Mouse (Mus musculus): Measurements from ENCODE around the gene Abcc8.

Abcc8 gene

DNA sequence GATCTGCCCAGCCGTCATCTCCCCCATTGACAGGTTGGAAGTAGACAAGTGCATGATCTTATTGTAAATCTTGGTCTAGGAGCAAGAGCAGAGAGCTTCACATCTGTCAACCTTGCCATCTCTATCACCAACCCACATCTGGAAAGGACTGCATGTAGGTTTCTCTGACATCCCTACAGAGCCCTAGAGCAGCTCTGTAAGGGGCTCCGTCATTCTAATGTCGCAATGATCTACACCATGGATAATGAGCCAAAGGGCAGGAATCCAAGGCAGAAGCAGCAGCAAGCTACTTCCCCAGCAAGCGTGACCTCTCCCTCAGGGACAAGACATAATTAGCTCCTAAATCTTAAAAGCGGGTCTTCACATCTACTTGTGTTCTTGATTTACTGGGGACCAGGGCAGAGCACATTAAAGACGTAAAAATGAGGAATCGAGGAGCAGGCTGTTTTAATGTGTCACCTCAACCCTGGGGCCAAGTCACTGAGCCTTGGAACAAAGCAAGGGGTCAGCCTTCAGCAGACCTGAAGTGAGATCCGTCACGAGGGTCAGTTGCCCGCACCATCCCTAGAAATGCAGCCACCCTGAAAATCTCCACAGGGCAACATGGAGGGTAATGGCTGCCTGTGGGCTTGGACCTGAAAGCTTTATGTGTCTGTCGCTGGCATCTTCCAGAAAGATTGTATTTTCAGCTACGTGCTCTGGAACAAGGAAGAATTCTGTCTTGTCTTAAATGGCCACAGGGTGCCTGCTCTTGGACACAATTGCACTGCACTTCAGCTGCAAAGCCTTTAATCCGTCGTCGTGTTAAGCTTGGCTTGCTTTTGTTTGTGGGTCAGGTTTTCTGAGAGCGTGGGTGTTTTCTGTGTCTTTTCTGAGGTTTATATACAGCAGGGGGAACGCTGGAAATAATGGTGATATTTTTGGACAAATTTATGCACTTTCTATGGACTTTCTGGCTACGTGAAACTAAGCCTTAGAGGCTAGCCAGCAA, 25.0 kb downstream of the Abcc8 start:
- no peak for DNase-seq

DNA sequence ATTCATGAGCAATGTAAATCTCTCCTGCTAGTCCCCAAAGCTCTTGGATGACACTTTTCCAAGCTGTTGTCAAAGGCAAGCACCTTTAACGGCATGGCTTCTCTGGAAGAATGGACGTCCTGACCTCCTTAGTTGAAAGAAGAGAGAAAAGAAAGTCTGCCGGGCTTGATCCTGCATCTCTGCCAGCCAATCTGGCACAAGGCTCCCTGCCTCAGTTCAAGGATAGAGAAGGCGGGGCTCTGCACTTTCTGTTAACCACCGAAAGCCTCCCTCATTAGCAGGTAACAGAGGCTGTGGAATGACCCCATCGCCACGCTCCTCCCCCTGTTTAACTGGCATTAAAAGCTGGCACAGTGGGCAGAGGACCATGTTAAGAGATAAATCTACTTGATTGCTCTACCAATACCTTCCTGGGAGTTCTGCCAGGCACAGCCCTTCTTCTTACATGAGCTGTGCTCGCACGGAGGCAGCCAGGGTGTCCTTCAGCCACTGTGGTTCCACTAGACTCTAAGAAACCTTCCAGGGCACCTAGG, 26.9 kb downstream of the Abcc8 start:
- no peak for DNase-seq

DNA sequence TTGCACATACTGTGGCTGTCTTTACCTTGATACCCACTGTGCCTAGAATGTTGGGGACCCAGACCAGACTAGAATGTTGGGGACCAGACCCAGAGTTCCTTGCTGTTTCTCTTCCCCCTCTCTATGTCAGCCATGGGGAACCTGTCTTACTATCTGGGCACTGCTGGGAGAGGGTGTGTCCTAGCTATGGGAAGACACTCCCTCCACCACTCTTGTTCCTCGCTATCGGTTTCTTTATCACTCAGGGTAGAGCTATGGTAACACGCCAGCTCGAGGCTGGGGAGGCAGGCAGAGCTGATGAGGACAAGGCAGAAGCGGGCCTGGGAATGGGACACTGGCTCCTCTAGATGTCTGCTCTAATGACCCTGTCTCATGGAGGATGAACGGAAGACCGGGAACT, 32.4 kb downstream of the Abcc8 start:
- DNase-seq, result no peak

DNA sequence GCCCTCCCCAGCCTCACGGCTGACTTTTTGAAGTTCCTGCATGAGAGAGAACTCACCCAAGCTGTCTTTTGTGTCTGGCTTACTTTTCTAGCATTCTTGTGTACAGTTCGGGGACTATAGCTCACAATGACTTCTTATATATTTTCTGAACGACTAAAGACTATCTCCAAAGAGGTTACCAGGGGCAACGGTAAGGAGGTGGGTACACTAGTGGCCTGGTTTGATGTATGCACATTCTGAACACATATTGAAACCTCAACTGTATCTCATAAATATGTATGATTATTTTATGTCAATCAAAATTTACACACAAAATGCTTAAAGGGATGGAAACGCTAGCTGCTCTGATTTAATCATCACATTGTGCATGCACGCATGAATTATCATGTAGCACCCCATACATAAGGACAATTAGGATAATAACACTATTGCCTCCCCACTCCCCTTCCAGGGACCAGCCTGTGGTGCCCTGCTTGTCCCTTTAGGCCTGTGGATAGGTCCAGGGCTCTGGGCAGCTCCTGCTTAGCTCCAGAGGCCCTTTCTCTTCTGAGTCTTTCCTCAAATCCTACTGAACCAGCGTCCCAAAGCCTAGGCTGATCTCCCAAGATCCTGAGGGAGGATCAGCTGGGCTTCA, 33.0 kb downstream of the Abcc8 start:
- DNase-seq, result no peak

DNA sequence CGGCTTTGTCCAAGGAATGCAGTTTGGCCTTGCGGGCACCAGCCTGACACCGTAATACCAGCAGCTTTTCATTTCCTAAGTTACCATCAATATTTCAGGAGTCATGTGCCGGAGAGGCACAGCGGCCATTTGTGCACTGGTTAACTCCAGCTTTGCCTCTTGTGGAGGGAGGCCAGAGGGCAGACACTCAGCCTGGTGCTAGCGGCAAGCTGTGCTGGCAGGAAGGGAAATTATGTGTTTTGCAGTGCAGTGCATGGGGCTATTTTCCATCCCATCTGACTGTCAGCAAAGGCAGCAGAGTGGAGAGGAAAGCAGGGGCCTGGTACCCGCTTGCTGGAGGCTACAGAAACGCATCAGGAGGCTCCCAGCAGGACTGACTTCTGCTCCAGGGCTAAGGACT, 35.8 kb downstream of the Abcc8 start:
- peak; percentile 51 for DNase-seq

DNA sequence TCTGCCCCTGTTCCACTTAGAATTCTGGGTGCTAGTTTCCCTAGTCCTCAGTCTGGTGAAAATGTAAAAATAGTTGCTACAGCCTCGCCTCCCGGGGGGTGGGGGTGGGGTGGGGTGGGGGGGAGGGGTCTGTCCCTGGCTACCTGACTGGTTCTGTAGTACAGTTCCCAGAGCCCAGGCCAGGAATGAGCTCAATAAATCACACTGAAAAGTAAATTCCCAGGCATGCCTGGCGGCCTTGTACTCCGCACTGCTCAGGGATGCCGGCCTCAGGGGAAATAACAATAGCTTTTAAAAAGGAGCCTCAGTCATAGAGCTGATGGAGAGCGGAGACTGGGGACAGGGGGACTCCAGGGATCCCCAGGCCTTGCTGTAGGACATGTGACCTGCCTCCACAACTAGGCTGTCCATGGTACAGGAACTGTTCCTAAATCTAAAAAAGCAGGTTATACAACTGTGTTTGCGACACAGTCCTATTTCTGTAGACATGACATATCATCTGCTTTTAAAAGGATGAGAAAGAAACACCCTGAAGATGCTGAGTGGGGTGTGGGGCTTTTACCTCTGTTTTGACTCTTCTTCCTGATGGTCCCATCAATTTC, 41.4 kb downstream of the Abcc8 start:
- DNase-seq, result no peak

DNA sequence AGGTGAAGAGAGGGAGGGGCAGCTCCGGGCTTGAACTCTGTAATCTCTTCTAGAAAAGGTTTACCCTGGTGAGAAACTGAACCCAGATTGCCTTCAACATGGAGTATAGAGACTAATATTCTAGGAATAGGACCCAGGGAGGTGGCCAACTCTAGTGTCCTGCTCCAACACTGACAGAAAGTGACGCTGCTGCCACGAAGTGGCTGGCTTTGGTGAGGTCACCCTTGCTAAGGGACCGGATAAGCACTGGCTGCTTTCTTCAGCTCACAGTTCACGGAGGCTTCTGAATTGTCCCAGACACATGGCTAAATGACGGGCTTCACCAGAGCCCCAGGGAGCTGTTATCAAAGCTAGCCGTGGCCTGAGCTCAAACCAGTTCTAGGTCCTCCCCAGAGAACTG, 46.0 kb downstream of the Abcc8 start:
- DNase-seq, result no peak

DNA sequence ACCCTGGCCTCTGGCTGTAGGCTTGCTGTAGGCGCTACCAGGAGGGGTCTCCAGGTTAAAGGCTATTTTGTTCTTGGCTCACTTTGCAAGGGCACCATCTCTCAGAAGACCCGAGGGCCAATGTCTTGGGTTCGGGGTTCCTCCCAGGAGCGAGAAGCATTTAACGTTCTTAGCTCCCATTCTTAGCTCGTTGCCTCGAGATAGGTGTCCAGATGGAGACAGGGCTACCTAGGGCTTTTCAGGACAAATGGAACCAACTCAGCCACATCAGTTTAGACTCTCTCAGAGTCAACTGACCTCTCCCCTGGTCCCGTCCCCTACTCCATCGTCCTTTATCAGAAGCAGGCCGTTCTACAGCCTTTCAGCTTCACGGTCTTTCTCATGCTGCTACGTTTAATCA, 47.6 kb downstream of the Abcc8 start:
- peak; percentile 65 for DNase-seq

DNA sequence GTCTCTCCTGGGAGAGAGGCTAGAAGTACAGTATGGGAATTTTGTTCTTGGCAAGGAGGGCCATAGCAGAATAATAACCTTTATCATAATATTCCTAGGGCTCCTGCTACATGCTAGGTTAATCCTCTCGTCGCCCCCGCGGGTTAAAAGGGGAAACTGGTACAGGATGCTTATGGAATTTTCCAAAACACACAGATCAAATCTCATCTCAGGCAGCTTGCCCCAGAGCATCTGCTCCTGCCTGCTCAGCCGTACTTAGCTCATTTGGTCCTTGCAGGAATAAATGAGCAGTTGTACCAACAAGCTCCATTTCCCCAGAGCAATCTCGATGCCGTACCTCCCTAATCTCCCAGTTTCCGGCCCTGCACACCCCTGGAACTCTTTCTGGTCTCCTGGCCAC, 48.0 kb downstream of the Abcc8 start:
- peak; percentile 85 for DNase-seq

DNA sequence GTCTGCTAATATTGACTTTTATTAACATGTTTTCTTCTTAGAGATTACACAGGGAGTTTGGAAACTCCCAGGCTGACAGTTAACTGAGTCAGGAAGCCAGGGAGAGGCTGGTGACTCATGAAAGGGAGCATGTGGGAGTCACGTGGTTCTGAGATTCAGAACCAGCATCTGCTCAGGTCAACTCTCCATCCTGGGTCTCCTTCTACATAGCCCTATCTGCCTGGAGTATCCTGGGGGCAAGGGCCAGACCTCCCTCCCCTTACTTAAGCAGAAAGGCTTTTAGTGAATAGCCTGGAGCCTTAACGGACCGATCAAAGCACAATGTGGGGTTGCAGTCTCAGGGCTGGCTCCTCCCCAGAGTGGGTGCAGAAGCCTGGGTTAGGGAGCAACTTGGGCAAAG, 48.6 kb downstream of the Abcc8 start:
- peak; percentile 76 for DNase-seq

DNA sequence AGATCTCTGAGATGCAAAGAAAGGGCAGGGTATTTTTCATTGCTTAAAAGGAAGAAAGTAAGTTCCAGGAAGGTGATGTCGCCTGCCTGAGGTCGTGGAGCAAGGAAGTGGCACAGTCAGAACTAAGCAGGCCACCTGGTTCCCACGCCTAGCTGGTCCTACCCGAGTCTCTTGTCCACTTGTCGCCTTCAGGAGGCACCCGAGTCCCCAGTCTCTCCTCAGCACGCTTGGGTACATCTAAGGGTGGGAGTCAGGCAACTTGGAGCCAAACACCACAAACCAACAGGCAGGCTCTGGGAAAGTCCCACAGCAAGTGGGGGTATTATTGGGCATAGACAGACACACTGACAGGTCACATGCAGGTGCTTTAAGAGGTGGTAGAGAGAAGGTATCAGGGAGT, 49.1 kb downstream of the Abcc8 start:
- no peak for DNase-seq

DNA sequence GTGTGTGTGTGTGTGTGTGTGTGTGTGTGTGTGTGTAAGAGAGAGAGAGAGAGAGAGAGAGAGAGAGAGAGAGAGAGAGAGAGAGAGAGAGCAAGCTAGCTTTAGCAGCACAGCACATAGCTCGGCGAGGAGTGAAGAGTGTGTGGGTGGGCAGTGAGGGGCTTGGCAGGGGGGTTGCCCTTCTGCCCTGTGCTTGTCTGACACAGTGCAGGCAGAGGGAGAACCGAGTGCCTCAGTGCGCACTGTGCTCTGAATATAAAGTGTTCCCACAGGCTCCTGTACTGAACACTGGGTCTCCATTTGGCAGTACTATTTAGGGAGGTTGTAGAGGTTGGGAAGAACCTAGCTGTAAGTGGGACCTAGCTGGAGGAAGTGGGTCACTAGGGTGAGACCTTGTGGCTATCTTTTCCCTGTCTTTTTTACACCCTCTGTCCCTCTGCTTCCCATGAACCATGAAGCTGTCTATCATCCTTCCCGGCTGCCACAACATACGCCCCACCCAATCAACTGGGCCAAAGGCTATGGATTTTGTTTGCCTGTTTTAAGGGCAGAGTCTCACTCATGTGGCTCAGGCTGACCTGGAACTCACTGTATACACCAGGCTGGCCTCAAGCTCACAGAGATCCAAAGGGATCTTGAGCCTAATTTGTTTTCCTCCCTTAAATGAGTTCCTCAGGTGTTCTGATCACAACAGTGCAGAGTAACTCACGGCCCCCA, 50.2 kb downstream of the Abcc8 start:
- DNase-seq, result no peak

DNA sequence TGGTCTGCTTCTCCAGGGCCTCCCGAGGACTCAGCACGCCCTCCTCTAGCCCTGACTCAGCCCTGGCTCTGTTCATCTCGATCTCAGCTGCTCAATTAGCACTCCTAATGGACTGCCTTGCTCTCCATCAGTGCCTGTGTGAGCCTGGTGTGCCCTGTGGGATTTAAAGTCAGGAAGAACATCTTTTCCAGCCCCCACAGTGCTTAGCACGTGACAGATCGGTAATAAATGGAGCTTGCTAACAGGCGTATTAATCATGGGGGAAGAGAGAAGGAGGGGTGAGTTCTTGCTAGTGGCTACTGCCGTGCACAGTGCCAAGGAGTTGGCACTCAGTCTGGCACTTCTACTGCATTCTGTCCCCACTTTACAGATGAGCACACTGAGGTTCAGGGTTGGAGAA, 51.6 kb downstream of the Abcc8 start:
- no peak for DNase-seq

DNA sequence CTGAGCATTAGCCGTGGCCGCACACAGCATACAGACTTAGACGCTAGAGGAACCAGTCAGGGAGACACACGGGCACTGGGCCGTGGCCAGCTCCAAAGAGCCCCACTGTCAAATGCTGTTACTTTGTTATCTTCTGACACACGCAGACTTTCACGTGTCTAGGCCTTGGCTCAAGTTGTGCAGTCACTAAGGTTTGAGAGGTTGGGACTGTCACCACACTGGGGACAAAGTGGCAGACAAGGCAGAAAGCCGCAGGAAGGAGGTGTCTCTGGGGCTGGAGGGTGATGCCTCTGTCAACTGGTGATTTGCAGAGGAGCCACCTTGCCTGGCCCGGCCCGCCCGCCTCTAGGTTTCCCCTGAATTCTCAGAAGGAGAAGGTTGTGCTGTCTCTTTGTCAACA, 54.5 kb downstream of the Abcc8 start:
- no peak for DNase-seq

DNA sequence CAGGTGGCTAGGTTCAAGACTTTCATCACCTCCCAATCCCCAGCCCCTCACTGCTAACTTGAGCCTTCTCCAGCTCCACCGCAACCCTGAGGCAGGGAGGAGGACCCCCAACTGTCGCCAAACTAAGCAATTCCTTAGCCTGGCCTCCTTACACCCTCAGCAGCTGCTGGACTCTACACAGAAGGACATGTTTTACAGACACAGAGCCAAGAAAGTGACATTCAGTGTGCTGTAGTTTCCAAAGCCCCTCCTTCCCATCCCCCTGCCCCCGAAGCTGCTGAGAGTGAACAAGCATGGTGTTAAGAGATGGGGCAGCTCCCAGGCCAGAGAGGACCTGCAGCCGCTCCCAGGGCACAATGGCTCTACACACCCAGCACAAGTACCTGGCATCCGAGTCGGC, 55.4 kb downstream of the Abcc8 start:
- DNase-seq, result no peak

DNA sequence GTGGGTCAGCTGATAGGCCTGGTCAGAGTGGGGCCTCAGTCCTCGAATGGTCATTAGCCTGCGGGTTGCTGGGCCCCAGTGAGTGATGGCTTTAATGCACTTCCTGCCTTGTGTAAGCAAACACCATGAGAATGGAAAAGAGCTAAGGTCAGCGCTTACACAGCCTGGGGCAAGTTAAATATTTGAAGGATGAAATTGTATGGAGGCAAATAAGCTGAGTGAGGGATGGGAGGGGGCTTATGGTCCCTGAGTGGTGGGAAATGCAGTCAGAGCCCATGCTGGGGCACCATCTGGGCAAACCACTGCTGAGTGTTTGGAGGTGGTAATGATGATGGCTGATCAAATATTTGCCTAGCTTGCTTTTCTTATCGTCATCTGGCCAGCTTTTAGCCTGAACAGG, 56.9 kb downstream of the Abcc8 start:
- DNase-seq, result no peak

DNA sequence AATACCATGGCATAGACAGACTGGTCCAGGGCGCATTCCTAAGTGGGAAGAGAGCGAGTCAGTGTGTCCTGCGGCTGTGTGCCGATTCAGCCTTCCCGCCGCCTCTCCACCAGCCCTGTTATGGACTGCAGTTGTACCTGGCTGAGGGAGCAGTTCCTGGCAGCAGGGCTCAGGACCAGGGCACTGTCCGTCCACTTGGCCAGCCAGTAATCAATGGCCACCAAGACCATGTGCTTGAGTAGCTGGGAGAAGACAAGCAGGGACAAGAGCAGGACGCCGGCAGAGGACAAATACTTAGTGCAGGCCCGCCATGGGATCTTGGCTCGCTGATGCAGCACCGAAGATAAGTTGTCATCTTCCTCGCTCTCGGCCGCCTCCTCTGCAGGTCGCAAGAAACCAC, 62.8 kb downstream of the Abcc8 start:
- DNase-seq, result no peak

DNA sequence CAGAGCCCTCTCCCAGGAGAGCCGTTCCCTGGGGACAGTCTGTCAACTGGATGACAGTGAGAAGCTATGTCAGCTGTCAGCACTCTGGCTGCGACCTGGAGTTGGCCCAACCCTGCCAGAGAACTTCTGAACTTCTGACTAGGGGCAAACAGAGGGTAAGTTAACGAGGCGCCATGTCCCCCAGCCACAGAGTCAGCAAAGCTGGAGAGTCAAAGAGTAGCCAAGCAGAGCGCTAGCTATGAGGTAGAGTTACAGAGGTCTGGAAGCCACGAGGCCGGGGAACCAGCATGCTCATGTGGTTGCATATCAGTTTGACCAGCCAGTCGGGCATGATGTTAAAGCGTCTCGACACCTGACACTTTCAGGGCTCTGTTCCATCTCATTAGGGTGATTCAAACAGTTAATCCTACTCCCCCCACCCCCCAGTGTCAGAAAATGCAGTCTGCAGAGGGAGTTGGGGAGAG, 63.7 kb downstream of the Abcc8 start:
- DNase-seq, result no peak

DNA sequence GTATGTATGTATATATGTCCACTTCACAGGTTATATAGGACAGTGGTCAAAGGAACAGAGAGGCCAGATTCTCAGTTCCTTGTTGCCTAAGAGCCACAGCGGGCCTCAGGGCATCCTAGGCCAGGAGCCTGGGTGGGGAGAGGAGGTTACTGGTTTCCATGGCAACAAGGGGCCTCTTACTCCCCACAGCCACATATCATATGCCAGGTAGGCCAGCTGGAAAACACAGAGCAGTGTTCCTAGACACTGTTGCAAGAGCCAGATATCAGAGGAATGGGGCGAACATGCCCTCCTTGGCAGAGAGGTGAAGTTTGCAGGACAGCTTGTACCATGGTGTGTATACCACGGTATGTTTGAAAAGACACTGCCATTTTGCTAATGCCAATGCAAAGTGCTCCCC, 66.4 kb downstream of the Abcc8 start:
- DNase-seq, result peak; percentile 73

DNA sequence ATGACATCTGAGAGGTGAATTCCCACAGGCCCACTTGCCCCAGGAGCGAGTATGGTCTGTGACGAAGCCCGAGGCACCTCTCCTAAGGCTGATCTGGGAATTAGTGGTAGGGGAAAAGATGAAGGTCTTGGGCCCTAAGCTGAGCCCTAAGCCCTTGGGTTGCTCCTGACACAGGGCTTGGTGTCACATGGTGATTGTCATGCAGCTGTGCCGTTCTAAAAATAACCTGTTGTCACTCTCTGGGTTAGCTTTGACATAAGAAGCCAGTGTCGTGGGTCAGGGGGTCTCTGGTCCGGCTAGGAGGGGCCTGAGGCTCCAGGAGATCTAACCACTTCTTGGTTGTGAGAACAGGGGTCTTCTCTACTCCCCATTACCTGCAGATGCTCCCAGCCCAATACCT, 67.9 kb downstream of the Abcc8 start:
- DNase-seq, result no peak

DNA sequence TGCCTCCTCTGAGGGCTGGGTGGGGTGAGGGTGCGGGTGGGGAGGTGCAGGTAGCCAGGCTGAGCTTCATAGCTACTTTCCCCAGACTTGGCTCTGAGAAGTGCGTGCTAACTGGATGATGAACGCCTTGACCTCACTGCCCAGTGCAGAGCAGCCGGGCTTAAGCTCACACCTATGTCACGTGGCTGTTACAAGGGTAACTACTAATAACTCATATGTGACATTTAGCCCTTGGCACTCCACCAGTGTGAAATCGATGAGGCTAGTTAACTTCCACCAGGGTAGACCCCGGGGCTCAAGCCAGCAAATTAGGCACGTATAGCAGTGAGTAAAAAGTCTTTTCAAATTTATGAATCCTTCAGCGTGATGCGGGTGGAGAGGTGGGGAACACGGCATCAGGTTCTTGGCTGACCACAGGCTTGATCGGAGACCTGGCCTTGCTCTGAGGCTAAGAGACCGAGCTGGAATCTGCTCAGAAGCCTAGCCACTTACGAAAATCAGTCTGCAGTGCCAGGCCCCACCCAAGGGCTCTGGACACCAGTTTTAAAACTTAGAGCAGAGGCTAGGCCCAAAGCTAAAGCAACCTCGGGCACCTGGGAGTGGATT, 68.5 kb downstream of the Abcc8 start:
- no peak for DNase-seq

DNA sequence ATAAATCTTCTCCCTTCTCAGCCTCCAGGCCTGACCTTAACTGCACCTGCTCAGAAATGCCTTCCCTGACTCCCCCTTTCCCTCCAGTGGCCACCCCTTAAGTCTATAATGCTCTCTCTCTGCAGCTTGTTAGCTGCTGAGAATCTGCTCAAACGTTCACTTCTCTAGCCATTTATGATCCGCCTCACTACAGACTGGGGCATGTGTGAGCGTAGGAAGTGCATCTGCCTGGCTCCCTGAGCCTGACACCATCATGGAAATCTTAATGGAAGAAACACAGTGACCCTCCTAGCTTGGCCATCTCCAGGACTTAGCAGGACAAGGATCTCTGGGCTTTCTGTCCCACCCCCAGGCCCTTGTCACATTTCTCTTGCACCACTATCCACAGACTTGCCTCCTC, 69.8 kb downstream of the Abcc8 start:
- no peak for DNase-seq

DNA sequence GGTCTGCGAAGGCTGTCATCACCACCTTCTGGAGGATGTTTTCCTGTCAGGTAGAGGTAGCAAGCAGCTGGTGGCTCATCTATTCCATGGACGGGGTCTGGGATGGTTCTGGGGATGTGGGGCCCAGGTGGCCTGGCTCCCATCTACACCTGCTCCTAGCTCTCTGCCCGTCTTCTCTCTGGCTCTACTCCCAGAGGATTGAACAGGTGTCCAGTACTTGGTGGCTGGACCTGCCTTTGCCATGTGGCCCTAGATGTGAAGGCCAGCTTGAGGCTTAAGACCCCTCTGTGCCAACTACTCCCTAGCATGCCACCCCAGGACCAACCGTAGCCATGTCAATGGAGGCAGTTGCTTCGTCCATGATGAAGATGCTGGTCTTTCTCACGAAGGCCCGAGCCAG, 74.3 kb downstream of the Abcc8 start:
- peak; percentile 61 for DNase-seq

Data from cerebellum, adult 9-10 months (tissue).